9 mouse cellular contexts compared by ENCODE assay signal in the genomic region with DNA sequence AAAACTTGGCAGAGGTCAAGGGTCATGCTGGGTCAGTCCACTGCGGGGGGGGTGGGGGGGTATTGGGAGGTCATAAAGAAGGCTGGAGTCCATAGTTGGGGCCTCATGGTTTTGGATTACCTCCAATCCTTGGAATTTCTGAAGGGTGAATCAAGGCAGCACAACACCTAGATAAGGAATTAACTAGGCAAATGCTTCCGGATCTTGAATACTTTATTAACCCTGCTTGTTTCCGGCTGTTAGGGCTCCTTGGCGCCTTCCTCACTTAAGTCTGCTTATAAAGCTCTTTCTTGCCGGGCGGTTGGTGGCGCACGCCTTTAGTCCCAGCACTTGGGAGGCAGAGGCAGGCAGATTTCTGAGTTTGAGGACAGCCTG. TPM values are rescaled to one million over a fixed set of nuclear protein-coding genes. Genes with fewer than 3 reads are reported as not detected.
DNase-seq lines count a peak whose midpoint lies in the region; ATAC-seq and TF ChIP-seq lines count a peak whose summit lies in the region.
"Had no signal": no experiment of that assay in that cellular context is flagged by ENCODE, and none has a peak within 500 bp of the region (broad histone marks: within the 10 kb centered on the region; RNA-seq: fewer than 3 reads in every experiment).

No protein-coding gene starts in this region.

- TF ChIP-seq CTCF in kidney, postnatal 0 days (IDR thresholded peaks at IDR 0.05; ENCODE audit: low read depth), result 0 out of 2 replicates have a peak, but pooled peaks have one; percentile 4

- peaks cover 33% of the 10 kb centered on the region for H3K36me3 ChIP-seq in forebrain, embryonic 12.5 days (replicated peaks)
- peaks cover 16% of the 10 kb centered on the region; the same call in 1 of the 2 replicates for H3K36me3 ChIP-seq in kidney, postnatal 0 days (ENCODE audit: insufficient read depth, low read length)
- H3K36me3 ChIP-seq in midbrain, embryonic 13.5 days, result peaks cover 40% of the 10 kb centered on the region

- H3K4me2 ChIP-seq in forebrain, embryonic 12.5 days, result peak overlapping the region; percentile 66
- H3K4me2 ChIP-seq in kidney, postnatal 0 days (ENCODE audit: low read length), result peak overlapping the region; percentile 63
- peak overlapping the region; percentile 72 for H3K4me2 ChIP-seq in midbrain, embryonic 13.5 days (replicated peaks)

- peak overlapping the region; percentile 88 for H3K9ac ChIP-seq in forebrain, embryonic 12.5 days
- peak overlapping the region; percentile 96; the same call in 1 of the 2 replicates for H3K9ac ChIP-seq in kidney, postnatal 0 days (ENCODE audit: low read depth, low read length)
- peak overlapping the region; percentile 85 for H3K9ac ChIP-seq in midbrain, embryonic 13.5 days (replicated peaks)

- DNase-seq in kidney, adult 9 months, result peak; percentile 88
- DNase-seq in kidney, postnatal 14 days, result no peak
- DNase-seq in MEL-GATA-1-ER (ENCODE audit: extremely low read depth, low read depth), result peak; percentile 56
- no peak for DNase-seq in kidney, postnatal 0 days (ENCODE audit: low spot score)
- peak; percentile 42 for DNase-seq in thymus, postnatal 4 days

- H3K4me3 ChIP-seq in forebrain, embryonic 12.5 days (replicated peaks), result peak overlapping the region; percentile 85
- peak overlapping the region; percentile 83 for H3K4me3 ChIP-seq in kidney, postnatal 0 days (replicated peaks; ENCODE audit: low read depth, low read length)
- H3K4me3 ChIP-seq in midbrain, embryonic 13.5 days (replicated peaks), result peak overlapping the region; percentile 63

- peaks cover 22% of the 10 kb centered on the region for H3K4me1 ChIP-seq in forebrain, embryonic 12.5 days
- H3K4me1 ChIP-seq in kidney, postnatal 0 days (replicated peaks; ENCODE audit: insufficient read depth, low read length), result 0 out of 2 replicates have a peak, but pooled peaks cover 5% of the 10 kb centered on the region
- peaks cover 29% of the 10 kb centered on the region for H3K4me1 ChIP-seq in midbrain, embryonic 13.5 days (replicated peaks)

- H3K9me3 ChIP-seq in forebrain, embryonic 12.5 days, result no peaks in the 10 kb centered on the region
- H3K9me3 ChIP-seq in kidney, postnatal 0 days (replicated peaks; ENCODE audit: low read length), result no peaks in the 10 kb centered on the region
- no peaks in the 10 kb centered on the region for H3K9me3 ChIP-seq in midbrain, embryonic 13.5 days

- 50% methylated on average over 8 of the region's 8 CpGs for WGBS in forebrain, embryonic 12.5 days
- WGBS in kidney, postnatal 0 days, result 20% methylated on average over 8 of the region's 8 CpGs
- 47% methylated on average over 8 of the region's 8 CpGs for WGBS in midbrain, embryonic 13.5 days

- no peak for ATAC-seq in forebrain, embryonic 12.5 days (ENCODE audit: low FRiP score)
- ATAC-seq in kidney, postnatal 0 days (replicated peaks; ENCODE audit: low FRiP score, low read depth), result no peak
- ATAC-seq in midbrain, embryonic 13.5 days, result no peak
- no peak for ATAC-seq in granulocyte monocyte progenitor cell, adult 5-6 weeks (replicated peaks; ENCODE audit: poor library complexity, severe bottlenecking)

- peak overlapping the region; percentile 98 for H3K27ac ChIP-seq in forebrain, embryonic 12.5 days
- peak overlapping the region; percentile 99 for H3K27ac ChIP-seq in kidney, postnatal 0 days
- peak overlapping the region; percentile 99 for H3K27ac ChIP-seq in midbrain, embryonic 13.5 days

- no peaks in the 10 kb centered on the region for H3K27me3 ChIP-seq in forebrain, embryonic 12.5 days
- no peaks in the 10 kb centered on the region for H3K27me3 ChIP-seq in kidney, postnatal 0 days (ENCODE audit: insufficient read depth, low read length)
- H3K27me3 ChIP-seq in midbrain, embryonic 13.5 days, result no peaks in the 10 kb centered on the region

RNA-seq across cellular contexts. Expression of a gene that starts 1.2 kb away (rescaled TPM):
- 87.4 and 92.1 TPM in 2 replicates for polyA plus RNA-seq in forebrain, embryonic 12.5 days (2016; fragmentation: Nextera tagmentation; extraction: Ambion mirVana)
- 19.2 and 24.1 TPM in 2 replicates for polyA plus RNA-seq in kidney, postnatal 0 days (2015; fragmentation: Nextera tagmentation; extraction: Ambion mirVana)
- polyA plus RNA-seq in midbrain, embryonic 13.5 days (2015; fragmentation: Nextera tagmentation; extraction: Ambion mirVana), result 50.3 and 68.8 TPM in 2 replicates
- 139 and 145 TPM in 2 replicates for total RNA-seq in granulocyte monocyte progenitor cell, adult 5-6 weeks (2014; fragmentation: Nextera tagmentation)
- 20.9 and 22.9 TPM in 2 replicates for total RNA-seq in granulocyte monocyte progenitor cell, adult 5-6 weeks (2017)

RNA-seq across cellular contexts. Expression of a gene that starts 6.4 kb away (rescaled TPM):
- 16.4 and 16.8 TPM in 2 replicates for polyA plus RNA-seq in forebrain, embryonic 12.5 days (2016; fragmentation: Nextera tagmentation; extraction: Ambion mirVana)
- 10.9 and 11.4 TPM in 2 replicates for polyA plus RNA-seq in kidney, postnatal 0 days (2015; fragmentation: Nextera tagmentation; extraction: Ambion mirVana)
- 20.6 and 21.0 TPM in 2 replicates for polyA plus RNA-seq in midbrain, embryonic 13.5 days (2015; fragmentation: Nextera tagmentation; extraction: Ambion mirVana)
- total RNA-seq in granulocyte monocyte progenitor cell, adult 5-6 weeks (2014; fragmentation: Nextera tagmentation), result 25.2 and 31.5 TPM in 2 replicates
- total RNA-seq in granulocyte monocyte progenitor cell, adult 5-6 weeks (2017), result 5.7 and 6.4 TPM in 2 replicates

RNA-seq across cellular contexts. Expression of a gene that starts 34.0 kb away (rescaled TPM):
- polyA plus RNA-seq in forebrain, embryonic 12.5 days (2016; fragmentation: Nextera tagmentation; extraction: Ambion mirVana), result 10.4 and 12.3 TPM in 2 replicates
- 8.7 and 8.8 TPM in 2 replicates for polyA plus RNA-seq in kidney, postnatal 0 days (2015; fragmentation: Nextera tagmentation; extraction: Ambion mirVana)
- 11.7 and 14.9 TPM in 2 replicates for polyA plus RNA-seq in midbrain, embryonic 13.5 days (2015; fragmentation: Nextera tagmentation; extraction: Ambion mirVana)
- total RNA-seq in granulocyte monocyte progenitor cell, adult 5-6 weeks (2014; fragmentation: Nextera tagmentation), result 87.1 and 132 TPM in 2 replicates
- total RNA-seq in granulocyte monocyte progenitor cell, adult 5-6 weeks (2017), result 21.9 and 28.5 TPM in 2 replicates

RNA-seq across cellular contexts. Expression of a gene that starts 48.2 kb away (rescaled TPM):
- polyA plus RNA-seq in forebrain, embryonic 12.5 days (2016; fragmentation: Nextera tagmentation; extraction: Ambion mirVana), result 4.2 and 4.7 TPM in 2 replicates
- 4.9 and 6.8 TPM in 2 replicates for polyA plus RNA-seq in kidney, postnatal 0 days (2015; fragmentation: Nextera tagmentation; extraction: Ambion mirVana)
- 6.3 and 8.3 TPM in 2 replicates for polyA plus RNA-seq in midbrain, embryonic 13.5 days (2015; fragmentation: Nextera tagmentation; extraction: Ambion mirVana)
- 8.1 TPM in 1 of 2 replicates, not detected in the other for total RNA-seq in granulocyte monocyte progenitor cell, adult 5-6 weeks (2014; fragmentation: Nextera tagmentation)
- 0.99 and 2.9 TPM in 2 replicates for total RNA-seq in granulocyte monocyte progenitor cell, adult 5-6 weeks (2017)
- total RNA-seq: left cerebral cortex, postnatal 25 days had no signal

RNA-seq across cellular contexts. Expression of a gene that starts 53.6 kb away (rescaled TPM):
- 63.0 and 64.7 TPM in 2 replicates for polyA plus RNA-seq in forebrain, embryonic 12.5 days (2016; fragmentation: Nextera tagmentation; extraction: Ambion mirVana)
- polyA plus RNA-seq in kidney, postnatal 0 days (2015; fragmentation: Nextera tagmentation; extraction: Ambion mirVana), result 37.1 and 37.5 TPM in 2 replicates
- 47.5 and 52.3 TPM in 2 replicates for polyA plus RNA-seq in midbrain, embryonic 13.5 days (2015; fragmentation: Nextera tagmentation; extraction: Ambion mirVana)
- total RNA-seq in granulocyte monocyte progenitor cell, adult 5-6 weeks (2014; fragmentation: Nextera tagmentation), result 96.7 and 115 TPM in 2 replicates
- total RNA-seq in granulocyte monocyte progenitor cell, adult 5-6 weeks (2017), result 23.8 and 29.0 TPM in 2 replicates

Comparison
In these comparisons a context has a peak if more than half of its experiments do, and no peak if none do; other contexts are left out.
1. DNase-seq: peak in kidney, adult 9 months (single experiment), MEL-GATA-1-ER (single experiment) and thymus, postnatal 4 days (single experiment); none in kidney, postnatal 14 days (single experiment) and kidney, postnatal 0 days (single experiment).
2. Peak in every context shown above with its lines, with median percentiles within 50 percentile points of each other: H3K27ac ChIP-seq, H3K4me2 ChIP-seq, H3K4me3 ChIP-seq and H3K9ac ChIP-seq.